Mouse (Mus musculus): Measurements from ENCODE around the gene Foxr1. TPM values are rescaled to one million over a fixed set of nuclear protein-coding genes. Genes with fewer than 3 reads are reported as not detected.
"Not testable (repeated sequence)": the region's sequence is repeated elsewhere in the genome, so short reads cannot be mapped to it uniquely, and the experiment has no call there.

Gene Foxr1
- polyA plus RNA-seq, 2 experiments = not detected

- H3K36me3 ChIP-seq (replicated peaks; ENCODE audit: control insufficient read depth, insufficient read depth, low read depth) = no peaks in the 10 kb centered on the region
- H3K27ac ChIP-seq = no peak overlapping the region
- no peak for DNase-seq (ENCODE audit: low read depth in 3 of 3, low spot score in 3 of 3)
- TF ChIP-seq EP300 (IDR thresholded peaks at IDR 0.05; ENCODE audit: low read depth) (no peak), CTCF (IDR thresholded peaks at IDR 0.05; ENCODE audit: low read depth) (no peak)
- H3K4me2 ChIP-seq (ENCODE audit: low read depth) = no peak overlapping the region
- H3K4me1 ChIP-seq (replicated peaks; ENCODE audit: control insufficient read depth in 2 of 2, insufficient read depth in 2 of 2, low read length in 1 of 2) = no peaks in the 10 kb centered on the region
- whole genome bisulfite sequencing (ENCODE audit: insufficient replicate concordance) = 44% methylated on average over 5 of the region's 5 CpGs
- H3K9me3 ChIP-seq (ENCODE audit: control insufficient read depth, low read length) = no peaks in the 10 kb centered on the region
- no peaks in the 10 kb centered on the region; the same call in 1 of the 2 replicates for H3K27me3 ChIP-seq (ENCODE audit: control insufficient read depth, insufficient read depth, low read length)
- ATAC-seq (ENCODE audit: insufficient read depth) = no peak
- no peak overlapping the region for H3K9ac ChIP-seq (replicated peaks)
- H3K4me3 ChIP-seq (ENCODE audit: insufficient read depth in 1 of 2, low read depth in 2 of 2, low read length in 2 of 2) = no peak overlapping the region
Measured at GRCm38 (mm10) chr9:44461950-44462349, 21.0 kb upstream of the Foxr1 start.

- WGBS (ENCODE audit: insufficient replicate concordance) = 19% methylated on average over 11 of the region's 11 CpGs
- Histone ChIP-seq H3K27ac (no peak overlapping the region), H3K4me3 (ENCODE audit: insufficient read depth in 1 of 2, low read depth in 2 of 2, low read length in 2 of 2) (no peak overlapping the region), H3K36me3 (replicated peaks; ENCODE audit: control insufficient read depth, insufficient read depth, low read depth) (no peaks in the 10 kb centered on the region), H3K9me3 (ENCODE audit: control insufficient read depth, low read length) (no peaks in the 10 kb centered on the region), H3K27me3 (ENCODE audit: control insufficient read depth, insufficient read depth, low read length) (no peaks in the 10 kb centered on the region; the same call in 1 of the 2 replicates), H3K9ac (replicated peaks) (no peak overlapping the region), H3K4me1 (replicated peaks; ENCODE audit: control insufficient read depth in 2 of 2, insufficient read depth in 2 of 2, low read length in 1 of 2) (no peaks in the 10 kb centered on the region), H3K4me2 (ENCODE audit: low read depth) (no peak overlapping the region)
- DNase-seq (ENCODE audit: low read depth in 3 of 3, low spot score in 3 of 3) = no peak
- TF ChIP-seq CTCF (IDR thresholded peaks at IDR 0.05; ENCODE audit: low read depth) (no peak), EP300 (IDR thresholded peaks at IDR 0.05; ENCODE audit: low read depth) (no peak)
- ATAC-seq (ENCODE audit: insufficient read depth) = no peak
Measured at GRCm38 (mm10) chr9:44457035-44457742, 16.3 kb upstream of the Foxr1 start.

- DNase-seq (ENCODE audit: low read depth in 3 of 3, low spot score in 3 of 3) = no peak
- Histone ChIP-seq H3K36me3 (replicated peaks; ENCODE audit: control insufficient read depth, insufficient read depth, low read depth) (no peaks in the 10 kb centered on the region), H3K4me3 (ENCODE audit: insufficient read depth in 1 of 2, low read depth in 2 of 2, low read length in 2 of 2) (no peak within 1 kb of the TSS)
Measured at GRCm38 (mm10) chr9:44454891-44455220, 13.9 kb upstream of the Foxr1 start, which contains the start of gene Upk2. Gene Upk2, minus strand, starts transcription at chr9:44454976.

GRCm38 (mm10) chr9:44454132-44454890 lies 13.4 kb upstream of the Foxr1 start:
- Histone ChIP-seq H3K27me3 (ENCODE audit: control insufficient read depth, insufficient read depth, low read length) (no peaks in the 10 kb centered on the region; the same call in 1 of the 2 replicates), H3K9ac (replicated peaks) (no peak overlapping the region), H3K4me1 (replicated peaks; ENCODE audit: control insufficient read depth in 2 of 2, insufficient read depth in 2 of 2, low read length in 1 of 2) (no peaks in the 10 kb centered on the region), H3K36me3 (replicated peaks; ENCODE audit: control insufficient read depth, insufficient read depth, low read depth) (no peaks in the 10 kb centered on the region), H3K27ac (no peak overlapping the region), H3K4me3 (ENCODE audit: insufficient read depth in 1 of 2, low read depth in 2 of 2, low read length in 2 of 2) (no peak overlapping the region), H3K4me2 (ENCODE audit: low read depth) (no peak overlapping the region), H3K9me3 (ENCODE audit: control insufficient read depth, low read length) (no peaks in the 10 kb centered on the region)
- peak; percentile 90 for TF ChIP-seq CTCF (IDR thresholded peaks at IDR 0.05; ENCODE audit: low read depth)
- no peak for TF ChIP-seq EP300 (IDR thresholded peaks at IDR 0.05; ENCODE audit: low read depth)
- 11% methylated on average over 14 of the region's 14 CpGs for WGBS (ENCODE audit: insufficient replicate concordance)
- ATAC-seq (ENCODE audit: insufficient read depth) (no peak), DNase-seq (ENCODE audit: low read depth in 3 of 3, low spot score in 3 of 3) (peak; percentile 34 to 41 (median 41))

More at GRCm38 (mm10) chr9:44454891-44455220, 13.9 kb upstream of the Foxr1 start, which contains the start of gene Upk2:
- H3K27ac ChIP-seq = no peak within 1 kb of the TSS
- no peak for ATAC-seq (ENCODE audit: insufficient read depth)
- TF ChIP-seq EP300 (IDR thresholded peaks at IDR 0.05; ENCODE audit: low read depth) = no peak
- 0 out of 2 replicates have a peak, but pooled peaks have one; percentile 14 for TF ChIP-seq CTCF (IDR thresholded peaks at IDR 0.05; ENCODE audit: low read depth)
- H3K4me2 ChIP-seq (ENCODE audit: low read depth) = no peak within 1 kb of the TSS
- H3K27me3 ChIP-seq (ENCODE audit: control insufficient read depth, insufficient read depth, low read length) = no peaks in the 10 kb centered on the region; the same call in 1 of the 2 replicates
- no peaks in the 10 kb centered on the region for H3K9me3 ChIP-seq (ENCODE audit: control insufficient read depth, low read length)
- no peaks in the 10 kb centered on the region for H3K4me1 ChIP-seq (replicated peaks; ENCODE audit: control insufficient read depth in 2 of 2, insufficient read depth in 2 of 2, low read length in 1 of 2)
- WGBS (ENCODE audit: insufficient replicate concordance) = 25% methylated on average over 4 of the region's 4 CpGs
- H3K9ac ChIP-seq (replicated peaks) = no peak within 1 kb of the TSS

GRCm38 (mm10) chr9:44450387-44450786 lies 9.5 kb upstream of the Foxr1 start:
- ATAC-seq (ENCODE audit: insufficient read depth) = no peak
- H3K27ac ChIP-seq = no peak overlapping the region
- H3K27me3 ChIP-seq (ENCODE audit: control insufficient read depth, insufficient read depth, low read length) = no peaks in the 10 kb centered on the region; the same call in 1 of the 2 replicates
- DNase-seq (ENCODE audit: low read depth in 3 of 3, low spot score in 3 of 3) = peak in 2 of 3 experiments; percentile 20 to 27
- H3K36me3 ChIP-seq (replicated peaks; ENCODE audit: control insufficient read depth, insufficient read depth, low read depth) = no peaks in the 10 kb centered on the region
- no peak overlapping the region for H3K4me2 ChIP-seq (ENCODE audit: low read depth)
- H3K4me3 ChIP-seq (ENCODE audit: insufficient read depth in 1 of 2, low read depth in 2 of 2, low read length in 2 of 2) = no peak overlapping the region
- no peaks in the 10 kb centered on the region for H3K9me3 ChIP-seq (ENCODE audit: control insufficient read depth, low read length)
- no peaks in the 10 kb centered on the region for H3K4me1 ChIP-seq (replicated peaks; ENCODE audit: control insufficient read depth in 2 of 2, insufficient read depth in 2 of 2, low read length in 1 of 2)
- TF ChIP-seq EP300 (IDR thresholded peaks at IDR 0.05; ENCODE audit: low read depth) (no peak), CTCF (IDR thresholded peaks at IDR 0.05; ENCODE audit: low read depth) (peak; percentile 67)
- no peak overlapping the region for H3K9ac ChIP-seq (replicated peaks)

GRCm38 (mm10) chr9:44444402-44445025 lies 3.6 kb upstream of the Foxr1 start:
- H3K4me1 ChIP-seq (replicated peaks; ENCODE audit: control insufficient read depth in 2 of 2, insufficient read depth in 2 of 2, low read length in 1 of 2); H3K9ac ChIP-seq (replicated peaks); ATAC-seq (ENCODE audit: insufficient read depth); H3K27ac ChIP-seq; H3K36me3 ChIP-seq (replicated peaks; ENCODE audit: control insufficient read depth, insufficient read depth, low read depth); H3K9me3 ChIP-seq (ENCODE audit: control insufficient read depth, low read length); H3K4me3 ChIP-seq (ENCODE audit: insufficient read depth in 1 of 2, low read depth in 2 of 2, low read length in 2 of 2); H3K27me3 ChIP-seq (ENCODE audit: control insufficient read depth, insufficient read depth, low read length); H3K4me2 ChIP-seq (ENCODE audit: low read depth); DNase-seq (ENCODE audit: low read depth in 3 of 3, low spot score in 3 of 3): not testable (repeated sequence)
- 58% methylated on average over 7 of the region's 7 CpGs for WGBS (ENCODE audit: insufficient replicate concordance)
